Mouse (Mus musculus): ENCODE measurements around the gene Anapc4.

The Anapc4 gene

DNA sequence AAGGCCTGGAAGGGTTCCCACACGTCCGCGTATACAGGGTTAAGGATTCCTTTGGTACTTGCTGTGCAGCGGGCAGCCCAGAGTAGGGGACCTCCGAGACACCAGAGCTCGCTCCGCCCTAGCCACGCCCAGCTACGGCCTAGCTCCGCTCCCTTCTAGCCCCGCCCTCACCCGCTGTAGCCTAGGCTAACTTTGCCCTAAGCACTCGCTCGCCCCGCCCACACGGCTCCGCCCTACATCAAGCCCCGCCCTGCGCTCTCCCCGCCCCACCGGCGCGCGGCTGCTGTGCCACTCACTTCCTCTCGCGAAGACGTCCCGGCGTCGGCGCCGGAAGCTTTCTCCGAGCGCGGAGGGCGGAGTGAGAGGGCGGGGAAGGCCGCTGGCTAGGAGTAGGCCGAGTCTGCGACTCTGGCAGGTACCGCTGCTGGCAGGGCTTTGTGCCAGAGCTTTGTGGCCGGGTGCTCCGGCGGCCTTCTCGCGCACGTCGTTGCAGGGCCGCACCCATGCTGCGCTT, at the start of gene Anapc4:
Anapc4 (plus strand) TSS at position 252 of the 514 bp plus-strand sequence.
- DNase-seq = peak; percentile 100

DNA sequence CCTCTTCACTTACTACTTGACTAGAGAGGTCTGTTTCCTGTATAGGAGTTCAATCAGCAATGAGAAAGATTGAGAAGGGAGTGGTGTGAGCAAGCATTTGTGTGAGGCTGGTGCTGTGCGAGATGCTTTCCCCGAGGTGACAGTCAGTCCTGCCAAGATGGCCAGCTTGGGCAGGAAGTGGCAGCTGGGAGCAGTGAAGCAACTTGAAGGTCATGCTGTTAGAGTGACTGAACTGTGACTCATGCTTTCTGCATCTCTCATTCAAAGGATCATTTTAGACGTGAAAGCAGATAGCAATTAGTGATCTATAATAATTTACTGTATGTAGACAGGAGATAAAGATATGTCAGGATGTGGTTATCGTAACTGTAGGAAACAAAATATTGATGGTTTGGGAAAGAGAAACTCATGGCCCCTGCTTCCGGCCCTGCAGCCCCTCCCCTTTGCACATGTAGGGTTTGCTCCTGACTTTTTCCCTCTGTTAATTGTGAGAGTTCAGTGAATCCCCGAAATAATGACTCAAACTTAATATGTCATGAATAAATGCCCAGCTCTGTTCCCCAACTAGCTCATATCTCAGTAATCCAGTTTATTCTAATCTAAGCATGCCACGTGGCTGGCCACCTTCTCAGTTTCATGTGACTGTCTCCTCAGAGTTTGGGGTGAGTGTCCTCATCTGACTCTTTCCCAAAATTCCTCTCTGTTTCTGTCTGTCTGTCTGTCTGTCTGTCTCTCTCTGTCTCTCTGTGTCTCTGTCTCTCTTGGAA, 47.1 kb upstream of the Anapc4 start:
- DNase-seq = no peak

- DNase-seq = no peak
These were observed 40.6 kb upstream of the Anapc4 start for GRCm38 (mm10) chr5:52793230-52793629.

GRCm38 (mm10) chr5:52794109-52794508, 39.7 kb upstream of the Anapc4 start:
- DNase-seq = no peak

DNA sequence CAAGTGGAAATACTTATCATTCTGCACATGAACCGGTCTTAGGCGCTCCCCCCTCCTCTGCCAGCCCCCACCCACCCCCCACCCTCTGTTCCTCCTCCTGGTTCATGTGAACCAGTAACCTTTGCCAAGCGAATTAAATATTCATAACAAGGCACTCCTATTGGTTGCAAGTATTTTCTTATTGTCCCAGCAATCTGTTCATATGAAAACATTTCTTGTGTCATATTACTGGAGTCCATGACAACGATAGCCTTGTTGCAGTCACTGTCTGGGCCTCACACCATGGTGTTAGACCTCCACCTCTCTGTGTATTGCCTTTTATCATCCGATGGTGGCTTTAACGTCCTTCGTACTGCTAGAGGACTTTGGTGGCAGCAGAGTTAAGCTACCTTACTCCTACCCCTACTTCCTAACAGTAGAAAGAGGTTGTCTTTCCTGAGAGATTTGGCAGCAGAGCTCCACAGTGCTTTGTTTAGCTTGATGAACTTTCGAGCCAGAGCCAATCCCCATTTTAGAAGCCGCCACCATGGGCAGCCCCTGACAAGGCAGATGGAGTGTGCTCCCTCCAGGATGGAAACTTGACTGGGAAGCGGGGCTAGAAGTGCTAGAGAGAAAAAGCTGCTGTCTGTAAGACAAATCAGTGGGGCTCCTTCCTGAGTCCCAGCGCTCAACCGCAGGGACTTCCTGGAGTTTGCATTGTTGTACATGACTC, 34.4 kb upstream of the Anapc4 start:
- DNase-seq = no peak

- no peak for DNase-seq
These were observed 28.0 kb upstream of the Anapc4 start for GRCm38 (mm10) chr5:52805801-52806200.

DNA sequence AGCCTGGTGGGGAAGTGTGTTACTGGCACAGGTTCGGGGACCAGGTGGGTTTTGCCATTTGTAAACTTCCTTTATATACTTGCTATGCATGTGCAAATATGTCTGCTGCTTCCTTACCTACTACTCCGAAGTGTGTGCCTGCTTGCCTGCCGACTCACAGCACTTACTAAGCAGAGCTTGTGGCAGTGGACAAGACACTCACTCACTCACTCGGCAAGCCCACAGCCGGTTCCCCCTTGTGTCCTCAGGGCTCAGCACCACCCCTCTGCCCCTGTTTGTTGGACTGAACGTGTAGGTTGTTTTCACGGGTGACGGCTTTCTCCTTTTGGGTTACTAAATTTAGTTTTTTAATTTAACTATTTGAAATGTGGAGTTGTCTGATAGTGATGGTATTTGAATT, 27.5 kb upstream of the Anapc4 start:
- no peak for DNase-seq

DNA sequence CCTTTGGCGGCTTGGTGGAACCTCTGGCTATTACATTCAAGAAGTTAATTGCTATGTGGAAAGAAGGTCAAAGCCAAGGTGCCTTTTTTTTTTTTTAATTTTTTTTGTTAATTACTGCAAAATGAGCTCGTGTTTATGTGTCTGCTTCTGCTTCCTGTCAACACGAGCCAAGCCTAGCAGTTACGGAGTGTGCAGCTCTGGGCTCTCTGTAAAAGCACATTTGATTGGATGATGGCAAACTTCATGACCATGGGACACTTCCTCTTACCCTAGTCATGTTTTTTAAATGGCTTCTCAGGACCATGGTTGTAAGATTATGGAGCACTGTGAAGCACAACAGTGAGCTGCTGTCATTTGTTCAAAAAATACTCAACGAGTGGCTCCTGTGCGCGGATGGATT, 26.8 kb upstream of the Anapc4 start:
- DNase-seq = no peak

GRCm38 (mm10) chr5:52810446-52810845, 23.4 kb upstream of the Anapc4 start:
- no peak for DNase-seq

- DNase-seq = no peak
These were observed 22.8 kb upstream of the Anapc4 start for GRCm38 (mm10) chr5:52811056-52811455.

GRCm38 (mm10) chr5:52812456-52812855, 21.4 kb upstream of the Anapc4 start:
- no peak for DNase-seq

DNA sequence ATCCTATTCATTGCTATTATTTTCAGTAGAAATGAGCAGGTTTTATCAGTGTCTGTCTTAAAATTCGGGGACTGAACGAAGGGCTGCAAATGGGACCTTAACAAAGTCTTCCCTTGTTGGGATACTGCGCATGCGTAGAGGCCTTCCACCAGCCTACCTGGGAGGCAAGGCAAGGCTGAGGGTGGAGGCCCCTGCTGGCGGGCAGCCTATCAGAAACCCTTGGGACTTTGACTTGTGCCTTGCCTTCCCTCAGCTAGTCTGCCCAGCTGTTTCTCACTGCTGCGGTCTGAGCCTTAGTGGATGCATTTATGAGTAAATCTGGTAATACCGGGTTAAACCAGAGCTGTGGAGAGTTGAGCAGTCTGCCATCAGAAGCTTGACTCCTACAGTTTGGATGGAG, 20.5 kb upstream of the Anapc4 start:
- no peak for DNase-seq

DNA sequence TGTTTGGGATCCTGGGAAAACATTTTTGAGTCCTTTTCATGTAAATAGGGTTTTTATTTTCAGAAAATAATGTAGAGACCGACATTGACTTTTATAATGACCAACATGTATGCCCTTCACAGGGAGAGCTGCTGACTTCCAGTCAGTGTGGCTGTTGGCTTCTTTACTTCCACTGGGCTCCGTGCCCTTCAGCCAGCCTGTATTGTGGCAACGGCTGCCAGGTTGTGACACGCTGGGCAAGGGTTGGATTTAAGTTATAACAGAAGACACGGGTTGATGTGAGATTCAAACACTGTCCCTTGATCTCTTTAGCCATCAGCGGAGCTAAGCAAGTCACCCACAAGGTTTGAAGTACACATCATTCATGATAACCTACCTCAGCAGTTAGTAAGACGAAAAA, 15.1 kb upstream of the Anapc4 start:
- DNase-seq = no peak

DNA sequence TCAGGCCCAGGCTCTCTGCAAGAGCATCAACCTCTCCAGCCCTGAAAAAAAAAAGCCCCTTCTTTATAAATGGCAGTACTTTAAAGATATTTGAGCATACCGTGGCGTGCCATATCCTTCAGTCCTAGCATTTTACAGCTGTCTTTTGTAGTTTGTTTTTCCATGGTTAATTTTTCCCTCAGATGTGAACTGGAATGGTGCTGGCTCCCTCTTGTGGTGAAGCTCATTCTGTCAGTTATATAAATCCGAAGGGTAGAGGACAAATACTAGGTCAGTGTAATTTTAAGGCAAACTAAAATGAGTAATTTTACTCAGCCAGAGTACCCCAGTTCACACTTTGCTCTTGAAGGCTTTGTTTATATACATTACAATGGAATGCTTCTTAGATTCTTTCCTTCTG, 12.1 kb upstream of the Anapc4 start:
- DNase-seq = peak in 1 of 2 experiments; percentile 56

- DNase-seq = no peak
These were observed 5.9 kb upstream of the Anapc4 start for GRCm38 (mm10) chr5:52827923-52828322.

GRCm38 (mm10) chr5:52833005-52833404, 807 bp upstream of the Anapc4 start:
- DNase-seq = peak; percentile 18 to 36

DNA sequence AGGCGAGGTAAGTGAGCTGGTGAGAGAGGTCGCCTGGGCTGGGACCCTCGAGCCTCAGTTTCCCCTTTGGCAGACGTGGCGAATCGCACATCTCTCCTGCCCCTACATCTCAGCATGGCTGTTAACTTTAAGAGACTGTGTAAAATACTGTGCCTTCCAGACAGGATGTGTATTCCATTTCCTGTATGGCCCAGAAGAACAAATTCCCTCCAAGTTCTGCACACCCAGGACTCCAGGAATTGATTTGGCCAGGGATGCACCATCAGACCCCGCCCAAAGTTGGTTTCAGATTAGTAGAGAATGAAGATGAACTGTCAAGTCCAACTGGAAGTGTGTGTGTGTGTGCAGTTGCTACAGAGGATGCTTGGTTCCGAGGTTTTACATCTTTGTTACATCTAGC, 574 bp downstream of the Anapc4 start:
- no peak for DNase-seq

GRCm38 (mm10) chr5:52844319-52844718, 10.5 kb downstream of the Anapc4 start:
- DNase-seq = peak in 1 of 2 experiments; percentile 20

GRCm38 (mm10) chr5:52855727-52856126, 21.9 kb downstream of the Anapc4 start:
- no peak for DNase-seq

DNA sequence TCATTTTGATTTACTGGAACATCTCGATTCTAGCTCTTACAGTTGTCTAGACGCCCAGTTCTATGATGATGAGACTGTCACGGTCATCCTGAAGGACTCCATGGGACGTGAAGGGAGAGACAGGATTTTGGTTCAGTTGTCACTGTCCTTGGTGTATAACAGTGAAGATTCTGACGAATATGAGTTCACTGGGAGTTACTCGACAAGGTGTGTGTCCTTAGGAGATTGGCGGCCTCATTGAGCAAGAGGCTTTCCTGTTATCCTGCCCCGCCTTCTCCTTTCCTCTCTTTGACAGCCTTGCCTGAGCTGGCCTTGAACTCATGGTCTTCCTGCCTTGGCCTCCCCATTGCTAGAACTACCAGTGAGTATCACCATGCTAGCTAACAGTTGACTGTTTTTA, 30.6 kb downstream of the Anapc4 start:
- no peak for DNase-seq

DNA sequence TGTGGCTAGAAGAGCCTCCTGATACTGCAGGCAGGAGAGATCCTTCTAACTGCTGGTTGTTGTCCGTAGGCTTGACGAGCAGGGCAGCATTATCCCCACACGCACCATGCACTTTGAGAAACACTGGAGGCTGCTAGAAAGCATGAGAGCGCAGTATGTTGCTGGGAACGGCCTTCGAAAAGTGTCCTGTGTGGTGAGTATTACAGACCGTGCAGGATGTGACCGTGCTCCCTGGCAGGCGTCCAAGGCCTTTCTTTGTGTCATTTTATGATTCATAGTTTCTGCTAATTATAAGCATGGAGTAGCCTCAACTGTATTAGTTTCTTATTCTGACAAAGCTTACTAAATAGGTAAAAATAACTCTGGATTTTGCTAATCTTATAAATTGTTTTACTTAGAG, 32.0 kb downstream of the Anapc4 start:
- DNase-seq = peak; percentile 31 to 46

DNA sequence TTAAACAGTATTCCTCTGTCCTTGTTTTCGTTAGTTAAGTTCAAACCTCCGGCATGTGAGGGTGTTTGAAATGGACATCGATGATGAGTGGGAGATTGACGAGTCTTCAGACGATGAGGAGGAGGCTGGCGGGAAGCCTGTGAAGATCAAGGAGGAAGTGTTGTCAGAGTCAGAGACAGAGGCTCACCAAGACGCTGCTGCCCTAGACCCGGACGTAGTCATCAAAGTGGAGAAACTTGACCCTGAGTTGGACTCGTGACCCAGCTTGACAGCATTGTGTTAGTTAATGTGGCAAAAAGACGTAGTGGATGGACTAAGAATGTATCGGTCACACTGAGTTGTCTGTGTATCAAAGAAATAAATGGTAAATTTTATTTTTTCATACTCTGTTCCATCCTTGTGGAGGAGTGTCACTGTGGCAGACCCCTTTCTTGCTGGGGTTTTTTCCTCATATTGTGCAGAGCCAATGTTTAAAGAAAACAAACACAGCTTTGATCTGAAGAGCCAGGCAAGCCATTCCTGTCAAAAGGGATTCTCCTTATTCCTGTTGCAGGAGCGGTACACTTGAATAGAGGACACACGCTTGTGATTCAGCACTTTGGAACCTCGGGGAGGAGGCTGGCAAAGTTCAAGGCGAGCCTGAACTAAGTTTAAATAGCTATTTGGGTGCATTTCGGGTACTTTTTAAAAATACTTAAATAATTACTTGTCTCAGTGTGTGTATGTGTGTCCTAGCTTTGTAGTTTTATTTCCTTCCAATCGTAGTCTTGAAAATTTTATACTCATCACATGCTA, 32.7 kb downstream of the Anapc4 start:
- DNase-seq = no peak

Data from lung, adult 18-20 months (tissue).